Mouse (Mus musculus) cortical plate, adult 2 months (tissue): ENCODE data around the gene Nr2c1. TPM values are rescaled to one million over a fixed set of nuclear protein-coding genes. Genes with fewer than 3 reads are reported as not detected.

Experiments
- H3K27ac ChIP-seq: fragments of 200-500 bp; 2 replicates; pipeline ENCODE4 v1.5.1; 2012; ENCODE audit warnings: low read length, control low read depth, inconsistent platforms; ENCODE audit not compliant: insufficient read depth
- H3K4me1 ChIP-seq: fragments of 200-500 bp; 2 replicates; pipeline ENCODE4 v1.6.1; 2011; ENCODE audit warnings: low read length; ENCODE audit not compliant: control insufficient read depth, insufficient read depth
- H3K4me3 ChIP-seq: fragments of 200-500 bp; 2 replicates; pipeline ENCODE4 v1.5.1; 2011; ENCODE audit warnings: mild to moderate bottlenecking, low read length, control low read depth; ENCODE audit not compliant: insufficient read depth
- CTCF ChIP-seq: fragments of 200-500 bp; IDR thresholded peaks from 2 replicates; pipeline ENCODE4 v1.5.1; 2011; ENCODE audit warnings: mild to moderate bottlenecking, control low read depth, low read length; ENCODE audit not compliant: insufficient read depth; ENCODE audit errors: extremely low read depth
- POLR2A ChIP-seq: fragments of 200-500 bp; IDR thresholded peaks from 2 replicates; pipeline ENCODE4 v1.6.1; 2011; ENCODE audit warnings: mild to moderate bottlenecking, low read length, control low read depth; ENCODE audit not compliant: insufficient read depth; ENCODE audit errors: extremely low read depth
- polyA plus RNA-seq: library from polyadenylated mRNA; depleted of rRNA; stranded (reverse); fragments of >200 nt; gene quantifications from 2 replicates; pipeline ENCODE4 v1.2.3, GENCODE M21; 2012

Gene Nr2c1
- polyA plus RNA-seq, 1 experiment, result 7.1 TPM

GRCm38 (mm10) chr10:94198482-94199405 is 50.9 kb downstream of the Nr2c1 start, which contains the start of gene Ndufa12:
Ndufa12 (plus strand) TSS chr10:94198720.
- Histone ChIP-seq H3K4me3 (peak within 1 kb of the TSS; percentile 79), H3K4me1 (peaks cover 9% of the 10 kb centered on the region), H3K27ac (peak within 1 kb of the TSS; percentile 71; the same call in 1 of the 2 replicates)
- TF ChIP-seq CTCF (no peak), POLR2A (peak; percentile 86)

- H3K4me1 ChIP-seq, result peaks cover 2% of the 10 kb centered on the region; the same call in 1 of the 2 replicates
- TF ChIP-seq CTCF, result no peak
- no peak for TF ChIP-seq POLR2A
- H3K4me3 ChIP-seq, result no peak overlapping the region
- no peak overlapping the region for H3K27ac ChIP-seq
These were observed 57.1 kb downstream of the Nr2c1 start for GRCm38 (mm10) chr10:94204973-94205372.

- Histone ChIP-seq H3K27ac (no peak overlapping the region), H3K4me3 (no peak overlapping the region), H3K4me1 (peaks cover 5% of the 10 kb centered on the region; the same call in 1 of the 2 replicates)
- TF ChIP-seq POLR2A, result no peak
- TF ChIP-seq CTCF, result peak; percentile 47; the same call in 1 of the 2 replicates
These were observed 63.1 kb downstream of the Nr2c1 start for GRCm38 (mm10) chr10:94210718-94211618.

- TF ChIP-seq CTCF, result no peak
- TF ChIP-seq POLR2A, result no peak
- H3K27ac ChIP-seq, result no peak overlapping the region
- H3K4me1 ChIP-seq, result peaks cover 5% of the 10 kb centered on the region; the same call in 1 of the 2 replicates
- H3K4me3 ChIP-seq, result no peak overlapping the region
These were observed 63.9 kb downstream of the Nr2c1 start for GRCm38 (mm10) chr10:94211725-94212124.

- no peaks in the 10 kb centered on the region; the same call in 1 of the 2 replicates for H3K4me1 ChIP-seq
- H3K4me3 ChIP-seq, result no peak overlapping the region
- H3K27ac ChIP-seq, result no peak overlapping the region
- no peak for TF ChIP-seq POLR2A
- TF ChIP-seq CTCF, result peak; percentile 35; the same call in 1 of the 2 replicates
These were observed 77.4 kb downstream of the Nr2c1 start for GRCm38 (mm10) chr10:94225026-94225750.

GRCm38 (mm10) chr10:94230172-94230981 is 82.6 kb downstream of the Nr2c1 start:
- Histone ChIP-seq H3K4me1 (no peaks in the 10 kb centered on the region; the same call in 1 of the 2 replicates), H3K4me3 (no peak overlapping the region; the same call in 1 of the 2 replicates), H3K27ac (no peak overlapping the region)
- TF ChIP-seq POLR2A (peak; percentile 19; the same call in 1 of the 2 replicates), CTCF (no peak)

- TF ChIP-seq CTCF (no peak), POLR2A (no peak)
- no peak overlapping the region for H3K27ac ChIP-seq
- H3K4me1 ChIP-seq, result no peaks in the 10 kb centered on the region; the same call in 1 of the 2 replicates
- no peak overlapping the region for H3K4me3 ChIP-seq
These were observed 83.2 kb downstream of the Nr2c1 start for GRCm38 (mm10) chr10:94231025-94231424.

GRCm38 (mm10) chr10:94235200-94235599 is 87.4 kb downstream of the Nr2c1 start:
- no peak for TF ChIP-seq POLR2A
- TF ChIP-seq CTCF, result no peak
- H3K4me3 ChIP-seq, result no peak overlapping the region
- no peak overlapping the region for H3K27ac ChIP-seq
- H3K4me1 ChIP-seq, result no peaks in the 10 kb centered on the region
